Mouse (Mus musculus): ENCODE measurements around the gene Mmrn1. TPM values are rescaled to one million over a fixed set of nuclear protein-coding genes. Genes with fewer than 3 reads are reported as not detected.

Mmrn1 gene
- polyA plus RNA-seq, 1 experiment from 2014 or later, result 4.9 TPM

DNA sequence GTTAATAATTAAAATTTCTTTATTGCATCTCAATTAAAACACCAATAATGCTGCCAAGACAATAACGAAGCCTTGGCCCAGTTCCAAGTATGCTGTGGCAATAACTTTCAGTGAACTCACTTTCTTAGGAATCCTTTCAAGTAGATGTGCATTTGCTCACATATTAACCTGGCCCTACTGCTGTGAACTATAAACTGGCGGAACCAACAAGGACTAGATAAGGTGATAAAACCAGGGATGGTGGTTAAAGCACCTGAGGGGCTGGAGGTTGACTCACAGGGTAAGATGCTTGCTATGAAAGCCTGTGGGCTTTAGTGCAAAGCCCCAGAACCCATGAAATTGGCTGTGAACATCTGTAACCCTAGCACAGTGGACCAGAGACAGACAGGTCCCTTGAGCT is 54.3 kb downstream of the Mmrn1 start:
- no peak for ATAC-seq (ENCODE audit: insufficient number of reproducible peaks, insufficient read depth, low FRiP score, low read depth)
- H3K27ac ChIP-seq (ENCODE audit: low read length), result no peak overlapping the region
- no peak overlapping the region for H3K4me2 ChIP-seq (replicated peaks; ENCODE audit: low read depth, low read length)
- H3K9me3 ChIP-seq (ENCODE audit: control insufficient read depth, low read depth, low read length), result no peaks in the 10 kb centered on the region
- WGBS, result 77% methylated on average over 2 of the region's 2 CpGs
- no peaks in the 10 kb centered on the region for H3K36me3 ChIP-seq (ENCODE audit: control insufficient read depth, insufficient read depth, low read length)
- no peak overlapping the region for H3K4me3 ChIP-seq (ENCODE audit: low read depth, low read length)
- H3K27me3 ChIP-seq (ENCODE audit: control insufficient read depth, insufficient read depth, low read length), result no peaks in the 10 kb centered on the region
- H3K4me1 ChIP-seq (ENCODE audit: control insufficient read depth, insufficient read depth, low read length), result no peaks in the 10 kb centered on the region
- H3K9ac ChIP-seq (replicated peaks; ENCODE audit: low read depth, low read length), result no peak overlapping the region

DNA sequence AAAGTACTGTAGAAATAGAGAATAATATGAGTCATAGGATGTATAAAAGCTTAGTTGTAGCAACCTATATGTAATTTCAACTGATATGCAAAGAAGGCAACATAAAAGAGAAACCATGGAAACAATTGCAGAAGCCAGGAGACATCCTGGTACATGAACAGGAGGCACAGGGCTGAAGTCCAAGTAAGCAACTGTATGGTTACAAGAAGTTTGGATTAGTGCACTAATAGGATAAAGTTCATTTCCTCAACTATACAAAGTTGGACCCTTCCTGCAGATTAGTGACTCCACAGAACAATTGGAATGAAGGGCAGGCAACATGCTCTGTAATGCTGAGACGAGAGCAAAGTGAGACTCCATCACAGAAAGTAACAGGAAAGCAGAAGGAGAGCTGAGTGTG is 59.6 kb downstream of the Mmrn1 start:
- 73% methylated on average over 1 of the region's 1 CpGs for WGBS
- Histone ChIP-seq H3K9ac (replicated peaks; ENCODE audit: low read depth, low read length) (no peak overlapping the region), H3K36me3 (ENCODE audit: control insufficient read depth, insufficient read depth, low read length) (no peaks in the 10 kb centered on the region), H3K27me3 (ENCODE audit: control insufficient read depth, insufficient read depth, low read length) (no peaks in the 10 kb centered on the region), H3K27ac (ENCODE audit: low read length) (no peak overlapping the region), H3K4me1 (ENCODE audit: control insufficient read depth, insufficient read depth, low read length) (no peaks in the 10 kb centered on the region), H3K4me3 (ENCODE audit: low read depth, low read length) (no peak overlapping the region), H3K4me2 (replicated peaks; ENCODE audit: low read depth, low read length) (no peak overlapping the region), H3K9me3 (ENCODE audit: control insufficient read depth, low read depth, low read length) (no peaks in the 10 kb centered on the region)
- ATAC-seq (ENCODE audit: insufficient number of reproducible peaks, insufficient read depth, low FRiP score, low read depth), result no peak

GRCm38 (mm10) chr6:60985919-60986318 is 61.1 kb downstream of the Mmrn1 start:
- H3K4me2 ChIP-seq (replicated peaks; ENCODE audit: low read depth, low read length), result no peak overlapping the region
- 45% methylated on average over 2 of the region's 2 CpGs for WGBS
- no peak overlapping the region for H3K27ac ChIP-seq (ENCODE audit: low read length)

DNA sequence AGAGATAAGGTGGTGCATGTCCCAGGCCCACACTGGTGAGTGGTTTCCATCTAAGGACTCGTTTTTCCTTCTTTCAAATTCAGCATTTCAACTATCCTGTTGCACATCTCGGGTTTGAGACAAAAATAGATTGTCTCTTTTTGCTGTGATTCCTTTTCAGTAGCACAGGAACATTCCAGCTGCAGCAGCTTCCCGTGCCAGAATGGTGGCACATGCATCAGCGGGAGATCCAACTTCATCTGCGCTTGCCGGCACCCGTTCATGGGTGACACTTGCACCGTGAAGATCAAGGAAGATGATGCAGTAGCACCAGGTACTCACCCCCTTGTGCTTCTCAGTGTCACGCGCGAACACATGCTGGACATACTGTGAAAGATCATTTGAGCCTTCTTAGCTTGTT is 62.1 kb downstream of the Mmrn1 start:
- H3K27ac ChIP-seq (ENCODE audit: low read length), result no peak overlapping the region
- H3K9me3 ChIP-seq (ENCODE audit: control insufficient read depth, low read depth, low read length), result no peaks in the 10 kb centered on the region

More at GRCm38 (mm10) chr6:60985919-60986318, 61.1 kb downstream of the Mmrn1 start:
- Histone ChIP-seq H3K9ac (replicated peaks; ENCODE audit: low read depth, low read length) (no peak overlapping the region), H3K4me1 (ENCODE audit: control insufficient read depth, insufficient read depth, low read length) (no peaks in the 10 kb centered on the region), H3K9me3 (ENCODE audit: control insufficient read depth, low read depth, low read length) (no peaks in the 10 kb centered on the region), H3K36me3 (ENCODE audit: control insufficient read depth, insufficient read depth, low read length) (no peaks in the 10 kb centered on the region), H3K4me3 (ENCODE audit: low read depth, low read length) (no peak overlapping the region), H3K27me3 (ENCODE audit: control insufficient read depth, insufficient read depth, low read length) (no peaks in the 10 kb centered on the region)
- no peak for ATAC-seq (ENCODE audit: insufficient number of reproducible peaks, insufficient read depth, low FRiP score, low read depth)

DNA sequence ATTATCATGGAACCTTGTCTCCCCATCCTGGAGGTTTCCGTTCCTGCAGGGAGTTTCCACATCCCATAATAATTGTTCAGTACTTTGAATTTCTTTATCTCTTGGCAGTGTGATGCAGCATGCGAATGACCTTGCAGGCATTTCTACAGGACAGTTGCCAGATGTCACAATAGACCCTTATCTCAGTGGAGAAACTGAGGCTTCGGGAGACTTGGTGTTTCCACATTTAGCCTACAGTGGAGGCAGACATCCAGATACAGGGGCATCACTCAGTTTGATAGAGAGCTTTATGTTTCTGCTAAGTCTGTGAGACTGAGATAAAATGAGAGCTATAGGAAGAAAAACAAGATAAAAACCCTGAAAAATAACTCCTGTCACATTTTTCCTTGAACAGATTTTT is 63.0 kb downstream of the Mmrn1 start:
- no peak overlapping the region for H3K4me3 ChIP-seq (ENCODE audit: low read depth, low read length)
- H3K9ac ChIP-seq (replicated peaks; ENCODE audit: low read depth, low read length), result no peak overlapping the region
- no peaks in the 10 kb centered on the region for H3K27me3 ChIP-seq (ENCODE audit: control insufficient read depth, insufficient read depth, low read length)
- H3K36me3 ChIP-seq (ENCODE audit: control insufficient read depth, insufficient read depth, low read length), result no peaks in the 10 kb centered on the region
- H3K4me1 ChIP-seq (ENCODE audit: control insufficient read depth, insufficient read depth, low read length), result no peaks in the 10 kb centered on the region
- no peak for ATAC-seq (ENCODE audit: insufficient number of reproducible peaks, insufficient read depth, low FRiP score, low read depth)
- H3K27ac ChIP-seq (ENCODE audit: low read length), result no peak overlapping the region
- 86% methylated on average over 3 of the region's 3 CpGs for WGBS
- no peaks in the 10 kb centered on the region for H3K9me3 ChIP-seq (ENCODE audit: control insufficient read depth, low read depth, low read length)
- no peak overlapping the region for H3K4me2 ChIP-seq (replicated peaks; ENCODE audit: low read depth, low read length)

More for the DNA sequence above, 62.1 kb downstream of the Mmrn1 start:
- no peak for ATAC-seq (ENCODE audit: insufficient number of reproducible peaks, insufficient read depth, low FRiP score, low read depth)
- 87% methylated on average over 11 of the region's 11 CpGs for WGBS
- no peaks in the 10 kb centered on the region for H3K27me3 ChIP-seq (ENCODE audit: control insufficient read depth, insufficient read depth, low read length)
- H3K9ac ChIP-seq (replicated peaks; ENCODE audit: low read depth, low read length), result no peak overlapping the region
- H3K4me1 ChIP-seq (ENCODE audit: control insufficient read depth, insufficient read depth, low read length), result no peaks in the 10 kb centered on the region
- H3K4me2 ChIP-seq (replicated peaks; ENCODE audit: low read depth, low read length), result no peak overlapping the region
- no peaks in the 10 kb centered on the region for H3K36me3 ChIP-seq (ENCODE audit: control insufficient read depth, insufficient read depth, low read length)
- no peak overlapping the region for H3K4me3 ChIP-seq (ENCODE audit: low read depth, low read length)

GRCm38 (mm10) chr6:60992366-60992765 is 67.6 kb downstream of the Mmrn1 start:
- ATAC-seq (ENCODE audit: insufficient number of reproducible peaks, insufficient read depth, low FRiP score, low read depth), result no peak
- Histone ChIP-seq H3K9me3 (ENCODE audit: control insufficient read depth, low read depth, low read length) (no peaks in the 10 kb centered on the region), H3K4me1 (ENCODE audit: control insufficient read depth, insufficient read depth, low read length) (no peaks in the 10 kb centered on the region), H3K9ac (replicated peaks; ENCODE audit: low read depth, low read length) (no peak overlapping the region), H3K4me2 (replicated peaks; ENCODE audit: low read depth, low read length) (no peak overlapping the region), H3K27ac (ENCODE audit: low read length) (no peak overlapping the region), H3K4me3 (ENCODE audit: low read depth, low read length) (no peak overlapping the region), H3K27me3 (ENCODE audit: control insufficient read depth, insufficient read depth, low read length) (no peaks in the 10 kb centered on the region), H3K36me3 (ENCODE audit: control insufficient read depth, insufficient read depth, low read length) (no peaks in the 10 kb centered on the region)
- 94% methylated on average over 1 of the region's 1 CpGs for WGBS

- no peak overlapping the region for H3K4me2 ChIP-seq (replicated peaks; ENCODE audit: low read depth, low read length)
- H3K27ac ChIP-seq (ENCODE audit: low read length), result no peak overlapping the region
- no peak for ATAC-seq (ENCODE audit: insufficient number of reproducible peaks, insufficient read depth, low FRiP score, low read depth)
- no peak overlapping the region for H3K4me3 ChIP-seq (ENCODE audit: low read depth, low read length)
- no peaks in the 10 kb centered on the region for H3K9me3 ChIP-seq (ENCODE audit: control insufficient read depth, low read depth, low read length)
- WGBS, result 73% methylated on average over 4 of the region's 4 CpGs
- H3K4me1 ChIP-seq (ENCODE audit: control insufficient read depth, insufficient read depth, low read length), result no peaks in the 10 kb centered on the region
- H3K27me3 ChIP-seq (ENCODE audit: control insufficient read depth, insufficient read depth, low read length), result no peaks in the 10 kb centered on the region
- H3K36me3 ChIP-seq (ENCODE audit: control insufficient read depth, insufficient read depth, low read length), result no peaks in the 10 kb centered on the region
- H3K9ac ChIP-seq (replicated peaks; ENCODE audit: low read depth, low read length), result no peak overlapping the region
Measured at GRCm38 (mm10) chr6:60993386-60994108, 68.8 kb downstream of the Mmrn1 start.

- 30% methylated on average over 6 of the region's 6 CpGs for WGBS
Measured at GRCm38 (mm10) chr6:60994114-60994513, 69.3 kb downstream of the Mmrn1 start.

GRCm38 (mm10) chr6:60994521-60994920 is 69.7 kb downstream of the Mmrn1 start:
- no peaks in the 10 kb centered on the region for H3K9me3 ChIP-seq (ENCODE audit: control insufficient read depth, low read depth, low read length)
- H3K36me3 ChIP-seq (ENCODE audit: control insufficient read depth, insufficient read depth, low read length), result no peaks in the 10 kb centered on the region
- no peak overlapping the region for H3K4me3 ChIP-seq (ENCODE audit: low read depth, low read length)
- H3K27ac ChIP-seq (ENCODE audit: low read length), result no peak overlapping the region
- no peaks in the 10 kb centered on the region for H3K4me1 ChIP-seq (ENCODE audit: control insufficient read depth, insufficient read depth, low read length)
- no peaks in the 10 kb centered on the region for H3K27me3 ChIP-seq (ENCODE audit: control insufficient read depth, insufficient read depth, low read length)
- ATAC-seq (ENCODE audit: insufficient number of reproducible peaks, insufficient read depth, low FRiP score, low read depth), result no peak
- no peak overlapping the region for H3K9ac ChIP-seq (replicated peaks; ENCODE audit: low read depth, low read length)
- 0 out of 2 replicates have a peak overlapping the region, but pooled peaks have one; percentile 25 for H3K4me2 ChIP-seq (replicated peaks; ENCODE audit: low read depth, low read length)
- 45% methylated on average over 10 of the region's 10 CpGs for whole genome bisulfite sequencing

More at GRCm38 (mm10) chr6:60994114-60994513, 69.3 kb downstream of the Mmrn1 start:
- Histone ChIP-seq H3K9me3 (ENCODE audit: control insufficient read depth, low read depth, low read length) (no peaks in the 10 kb centered on the region), H3K27ac (ENCODE audit: low read length) (no peak overlapping the region), H3K9ac (replicated peaks; ENCODE audit: low read depth, low read length) (no peak overlapping the region), H3K4me3 (ENCODE audit: low read depth, low read length) (no peak overlapping the region), H3K4me1 (ENCODE audit: control insufficient read depth, insufficient read depth, low read length) (no peaks in the 10 kb centered on the region), H3K36me3 (ENCODE audit: control insufficient read depth, insufficient read depth, low read length) (no peaks in the 10 kb centered on the region), H3K4me2 (replicated peaks; ENCODE audit: low read depth, low read length) (0 out of 2 replicates have a peak overlapping the region, but pooled peaks have one; percentile 25), H3K27me3 (ENCODE audit: control insufficient read depth, insufficient read depth, low read length) (no peaks in the 10 kb centered on the region)
- no peak for ATAC-seq (ENCODE audit: insufficient number of reproducible peaks, insufficient read depth, low FRiP score, low read depth)

Measured in stomach, embryonic 14.5 days (tissue).